Mouse (Mus musculus): Measurements from ENCODE around the gene Aloxe3. TPM values are rescaled to one million over a fixed set of nuclear protein-coding genes. Genes with fewer than 3 reads are reported as not detected.
"Not testable (repeated sequence)": the region's sequence is repeated elsewhere in the genome, so short reads cannot be mapped to it uniquely, and the experiment has no call there.

The Aloxe3 gene
- polyA plus RNA-seq, 1 experiment = 0.62 TPM

- not testable (repeated sequence) for DNase-seq (ENCODE audit: low read depth, low spot score)
- WGBS = 81% methylated on average over 7 of the region's 7 CpGs
Measured at GRCm38 (mm10) chr11:69093856-69094255, 31.8 kb upstream of the Aloxe3 start.

- DNase-seq (ENCODE audit: low read depth, low spot score) = no peak
- under 1% methylated on average over 37 of the region's 37 CpGs for WGBS
Measured at GRCm38 (mm10) chr11:69094697-69095429, 30.8 kb upstream of the Aloxe3 start, which contains the start of gene Per1. Gene Per1, plus strand, starts transcription at chr11:69095217.

GRCm38 (mm10) chr11:69095511-69096231 is 30.0 kb upstream of the Aloxe3 start:
- no peak for DNase-seq (ENCODE audit: low read depth, low spot score)
- under 1% methylated on average over 27 of the region's 27 CpGs for WGBS

- DNase-seq (ENCODE audit: low read depth, low spot score) = no peak
- WGBS = 3% methylated on average over 9 of the region's 9 CpGs
Measured at GRCm38 (mm10) chr11:69096360-69096986, 29.2 kb upstream of the Aloxe3 start.

- DNase-seq (ENCODE audit: low read depth, low spot score) = no peak
- under 1% methylated on average over 29 of the region's 29 CpGs for whole genome bisulfite sequencing
Measured at GRCm38 (mm10) chr11:69096987-69097900, 28.5 kb upstream of the Aloxe3 start.

GRCm38 (mm10) chr11:69098039-69098761 is 27.5 kb upstream of the Aloxe3 start:
- 13% methylated on average over 8 of the region's 8 CpGs for WGBS

GRCm38 (mm10) chr11:69098762-69099091 is 27.0 kb upstream of the Aloxe3 start:
- DNase-seq (ENCODE audit: low read depth, low spot score) = no peak
- WGBS = under 1% methylated on average over 19 of the region's 19 CpGs

More at GRCm38 (mm10) chr11:69098039-69098761, 27.5 kb upstream of the Aloxe3 start:
- DNase-seq (ENCODE audit: low read depth, low spot score) = no peak

- WGBS = 2% methylated on average over 22 of the region's 22 CpGs
- DNase-seq (ENCODE audit: low read depth, low spot score) = no peak
Measured at GRCm38 (mm10) chr11:69099177-69099914, 26.4 kb upstream of the Aloxe3 start.

GRCm38 (mm10) chr11:69099915-69100345 is 25.8 kb upstream of the Aloxe3 start:
- WGBS = 1% methylated on average over 23 of the region's 23 CpGs
- DNase-seq (ENCODE audit: low read depth, low spot score) = no peak

- DNase-seq (ENCODE audit: low read depth, low spot score) = no peak
- 90% methylated on average over 20 of the region's 20 CpGs for WGBS
Measured at GRCm38 (mm10) chr11:69100639-69101360, 24.9 kb upstream of the Aloxe3 start.

GRCm38 (mm10) chr11:69101604-69102402 is 23.9 kb upstream of the Aloxe3 start:
- DNase-seq (ENCODE audit: low read depth, low spot score) = no peak
- 90% methylated on average over 21 of the region's 21 CpGs for WGBS

- DNase-seq (ENCODE audit: low read depth, low spot score) = no peak
- 71% methylated on average over 7 of the region's 7 CpGs for WGBS
Measured at GRCm38 (mm10) chr11:69102403-69102725, 23.3 kb upstream of the Aloxe3 start.

- 97% methylated on average over 14 of the region's 14 CpGs for WGBS
- DNase-seq (ENCODE audit: low read depth, low spot score) = no peak
Measured at GRCm38 (mm10) chr11:69103121-69103520, 22.6 kb upstream of the Aloxe3 start.

- no peak for DNase-seq (ENCODE audit: low read depth, low spot score)
- WGBS = 92% methylated on average over 15 of the region's 15 CpGs
Measured at GRCm38 (mm10) chr11:69103531-69104435, 21.9 kb upstream of the Aloxe3 start.

GRCm38 (mm10) chr11:69104487-69104886 is 21.2 kb upstream of the Aloxe3 start:
- no peak for DNase-seq (ENCODE audit: low read depth, low spot score)
- WGBS = 93% methylated on average over 14 of the region's 14 CpGs

GRCm38 (mm10) chr11:69105227-69105626 is 20.5 kb upstream of the Aloxe3 start:
- no peak for DNase-seq (ENCODE audit: low read depth, low spot score)
- 84% methylated on average over 6 of the region's 6 CpGs for WGBS
